Mouse (Mus musculus) heart, embryonic 14.5 days (tissue): ENCODE data around the gene Mtnr1b. TPM values are rescaled to one million over a fixed set of nuclear protein-coding genes. Genes with fewer than 3 reads are reported as not detected.

Experiments
- ATAC-seq: fragments of 200-750 bp; cut with Nextera tagmentation; 2 replicates; pipeline ENCODE4 v1.8.0; 2017; ENCODE audit warnings: low read depth, moderate TSS enrichment; ENCODE audit not compliant: insufficient number of reproducible peaks, insufficient read depth, low FRiP score
- H3K27ac ChIP-seq, 2 experiments: fragments of 200-500 bp in 1 of 2; fragments of 300-500 bp in 1 of 2; sonication (generic) in 1 of 2; replicated peaks in 1 of 2; 2 replicates each; pipeline ENCODE4 v1.5.1; 2012 to 2014; ENCODE audit warnings: low read depth in 2 of 2, low read length in 2 of 2, control low read depth in 1 of 2, mild to moderate bottlenecking in 1 of 2, mixed read lengths in 1 of 2; ENCODE audit not compliant: control insufficient read depth in 1 of 2, insufficient read depth in 1 of 2
- H3K27me3 ChIP-seq: fragments of 300-500 bp; sonication (generic); 2 replicates; pipeline ENCODE4 v1.6.1; 2014; ENCODE audit warnings: mild to moderate bottlenecking, low read length, control low read depth; ENCODE audit not compliant: control insufficient read depth, insufficient read depth
- H3K36me3 ChIP-seq: fragments of 300-500 bp; sonication (generic); 2 replicates; pipeline ENCODE4 v1.6.1; 2014; ENCODE audit warnings: mild to moderate bottlenecking, control low read depth, low read length, mixed read lengths; ENCODE audit not compliant: control insufficient read depth, insufficient read depth
- H3K4me1 ChIP-seq, 2 experiments: fragments of 200-500 bp in 1 of 2; fragments of 300-500 bp in 1 of 2; sonication (generic) in 1 of 2; 2 replicates each; pipeline ENCODE4 v1.6.1; 2012 to 2014; ENCODE audit warnings: low read length in 2 of 2, control low read depth in 1 of 2, mixed read lengths in 1 of 2; ENCODE audit not compliant: control insufficient read depth in 2 of 2, insufficient read depth in 2 of 2
- H3K4me2 ChIP-seq: fragments of 300-500 bp; sonication (generic); 2 replicates; pipeline ENCODE4 v1.6.1; 2014; ENCODE audit warnings: mild to moderate bottlenecking, low read length
- H3K4me3 ChIP-seq, 2 experiments: fragments of 200-500 bp in 1 of 2; fragments of 300-500 bp in 1 of 2; sonication (generic) in 1 of 2; 2 replicates each; pipeline ENCODE4 v1.5.1; 2012 to 2014; ENCODE audit warnings: low read length in 2 of 2, mild to moderate bottlenecking in 2 of 2, control low read depth in 1 of 2, low read depth in 1 of 2, moderate library complexity in 1 of 2; ENCODE audit not compliant: control insufficient read depth in 1 of 2, insufficient read depth in 1 of 2
- H3K9ac ChIP-seq: fragments of 300-500 bp; sonication (generic); 2 replicates; pipeline ENCODE4 v1.6.1; 2014; ENCODE audit warnings: mild to moderate bottlenecking, low read length
- H3K9me3 ChIP-seq: fragments of 300-500 bp; sonication (generic); 2 replicates; pipeline ENCODE4 v1.6.1; 2016; ENCODE audit warnings: low read length, control low read depth; ENCODE audit not compliant: control insufficient read depth
- WGBS: fragments of 180-500 bp; shearing (Covaris S2); extraction: QIAGEN DNeasy Blood & Tissue Kit; methylation state at CpG from one replicate; pipeline ENCODE4 v1.1.7; 2014; 5-methylcytosine and 5-hydroxymethylcytosine counted together
- polyA plus RNA-seq: library from polyadenylated mRNA; unstranded; fragments of >200 nt; fragmentation: Nextera tagmentation; extraction: Ambion mirVana; gene quantifications from 2 replicates; pipeline ENCODE4 v1.2.1, GENCODE M21; 2014

Mtnr1b gene
- polyA plus RNA-seq, 1 experiment from 2014 or later = not detected

DNA sequence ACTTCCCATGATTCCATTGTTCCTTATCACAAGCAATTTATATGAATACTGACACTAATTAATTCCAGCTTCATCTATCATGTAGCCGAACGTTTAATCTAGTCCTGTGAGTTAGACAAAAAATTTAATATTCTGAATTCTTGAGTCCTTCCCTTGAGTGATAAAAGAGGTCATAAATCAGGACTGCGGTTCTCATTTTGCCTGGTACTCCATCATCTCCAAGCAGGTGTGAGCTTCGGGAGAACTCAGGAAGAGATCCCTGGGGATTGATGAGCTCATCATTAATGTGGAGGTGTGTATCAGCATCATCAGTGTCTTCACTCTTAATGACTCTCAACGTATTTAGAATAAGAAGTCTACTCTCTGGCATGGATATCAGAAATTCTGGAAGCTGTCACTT, 74.0 kb downstream of the Mtnr1b start:
- Histone ChIP-seq H3K9ac (no peak overlapping the region), H3K9me3 (no peaks in the 10 kb centered on the region), H3K27ac (no peak overlapping the region), H3K36me3 (no peaks in the 10 kb centered on the region), H3K4me2 (no peak overlapping the region), H3K27me3 (no peaks in the 10 kb centered on the region), H3K4me3 (no peak overlapping the region), H3K4me1 (no peaks in the 10 kb centered on the region)
- WGBS = 75% methylated on average over 5 of the region's 5 CpGs
- ATAC-seq = no peak

DNA sequence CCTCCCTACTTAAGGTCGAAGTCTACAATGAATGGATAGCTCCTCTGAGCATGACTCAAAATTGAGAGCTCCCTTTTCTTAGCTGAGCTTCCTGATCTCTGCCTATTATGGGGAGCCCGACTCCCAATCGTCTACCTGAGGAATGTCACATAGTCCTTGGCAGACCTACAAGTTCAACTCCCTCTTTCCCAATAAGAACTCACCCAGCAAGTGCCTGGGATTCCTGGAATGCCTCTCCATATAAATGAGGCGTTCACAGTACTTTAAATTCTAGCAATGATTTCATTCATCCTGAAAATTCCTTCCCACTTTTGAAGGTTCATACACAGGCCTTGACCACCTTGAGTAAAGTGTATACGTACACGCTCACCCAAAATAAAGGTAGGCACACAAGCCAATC, 79.9 kb downstream of the Mtnr1b start:
- no peaks in the 10 kb centered on the region for H3K9me3 ChIP-seq
- no peak overlapping the region for H3K9ac ChIP-seq
- no peak overlapping the region for H3K4me3 ChIP-seq
- no peak overlapping the region for H3K4me2 ChIP-seq
- WGBS = 64% methylated on average over 6 of the region's 6 CpGs
- H3K27me3 ChIP-seq = no peaks in the 10 kb centered on the region
- no peaks in the 10 kb centered on the region for H3K4me1 ChIP-seq
- no peaks in the 10 kb centered on the region for H3K36me3 ChIP-seq
- no peak overlapping the region for H3K27ac ChIP-seq
- no peak for ATAC-seq

DNA sequence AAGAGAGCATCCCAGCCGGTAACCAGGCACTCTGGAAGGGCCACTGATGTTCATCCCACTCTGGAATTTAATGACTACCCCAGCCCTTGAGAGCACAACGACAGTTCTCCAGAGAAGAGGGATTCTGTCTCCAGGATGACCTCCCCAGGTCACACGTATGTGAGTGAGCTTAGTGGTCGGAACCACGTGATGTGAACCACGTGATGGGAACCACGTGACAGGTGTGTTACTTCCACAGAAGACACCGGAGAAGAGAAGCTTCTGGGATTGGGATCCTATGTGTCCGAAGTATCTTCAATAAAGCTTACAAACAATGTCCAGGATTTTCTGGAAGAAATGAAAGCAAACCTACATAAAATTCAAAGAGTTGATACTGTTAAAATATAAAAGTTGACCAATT, 82.3 kb downstream of the Mtnr1b start:
- no peak overlapping the region for H3K9ac ChIP-seq
- no peaks in the 10 kb centered on the region for H3K9me3 ChIP-seq
- 81% methylated on average over 9 of the region's 9 CpGs for WGBS
- no peaks in the 10 kb centered on the region for H3K27me3 ChIP-seq
- H3K27ac ChIP-seq = no peak overlapping the region
- H3K4me1 ChIP-seq = no peaks in the 10 kb centered on the region
- H3K4me3 ChIP-seq = no peak overlapping the region
- H3K36me3 ChIP-seq = no peaks in the 10 kb centered on the region
- H3K4me2 ChIP-seq = no peak overlapping the region
- no peak for ATAC-seq

DNA sequence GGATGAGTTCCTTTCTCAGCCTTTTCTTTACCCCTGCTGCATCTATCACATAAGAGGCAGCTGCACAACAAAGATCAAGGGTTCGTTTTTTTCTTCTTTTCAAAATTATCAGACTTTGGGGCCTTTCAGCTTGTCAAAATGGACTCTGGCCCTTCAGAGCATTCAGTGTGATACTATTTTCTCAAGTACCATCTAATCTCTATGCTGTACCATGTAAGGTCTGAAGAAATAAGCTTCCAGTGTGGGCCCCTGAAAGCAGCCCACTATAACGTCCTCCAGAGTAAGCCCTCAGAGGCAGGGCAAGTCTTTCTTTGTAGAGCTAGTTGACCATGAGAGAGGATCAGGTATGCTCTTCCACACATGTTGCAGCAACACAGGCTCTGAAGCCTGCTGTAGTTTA, 87.7 kb downstream of the Mtnr1b start:
- no peak overlapping the region for H3K4me2 ChIP-seq
- H3K27me3 ChIP-seq = no peaks in the 10 kb centered on the region
- H3K27ac ChIP-seq = no peak overlapping the region
- H3K9me3 ChIP-seq = no peaks in the 10 kb centered on the region
- WGBS = 51% methylated on average over 2 of the region's 2 CpGs
- no peak for ATAC-seq
- no peak overlapping the region for H3K4me3 ChIP-seq
- no peaks in the 10 kb centered on the region for H3K36me3 ChIP-seq
- H3K4me1 ChIP-seq = 0 out of 4 replicates have a peak, but pooled peaks cover 0 to 3% of the 10 kb centered on the region in 2 experiments
- no peak overlapping the region for H3K9ac ChIP-seq

DNA sequence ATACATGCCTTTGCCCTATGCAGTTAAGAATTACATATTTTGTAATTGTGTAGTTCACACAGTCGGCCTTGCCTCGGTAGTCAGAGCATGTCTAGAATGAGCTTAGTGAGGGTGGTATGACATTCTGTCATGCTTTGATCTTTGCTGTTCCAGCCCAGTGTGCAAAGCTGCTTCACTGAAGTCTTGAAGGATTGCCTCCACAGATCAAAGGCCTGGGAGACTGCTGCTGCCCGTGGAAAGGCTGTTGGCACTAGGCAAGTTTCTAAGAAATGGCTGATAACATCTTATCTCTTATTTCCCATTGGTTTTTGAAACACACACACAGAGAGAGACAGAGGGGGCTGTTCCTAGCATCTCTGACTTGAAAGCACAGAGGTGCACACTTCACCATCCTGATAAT, 88.2 kb downstream of the Mtnr1b start:
- 50% methylated on average over 3 of the region's 3 CpGs for WGBS
- ATAC-seq = no peak
- Histone ChIP-seq H3K4me3 (no peak overlapping the region), H3K36me3 (no peaks in the 10 kb centered on the region), H3K9me3 (no peaks in the 10 kb centered on the region), H3K9ac (no peak overlapping the region), H3K27ac (no peak overlapping the region), H3K27me3 (no peaks in the 10 kb centered on the region), H3K4me1 (0 out of 4 replicates have a peak, but pooled peaks cover 0 to 3% of the 10 kb centered on the region in 2 experiments), H3K4me2 (no peak overlapping the region)

DNA sequence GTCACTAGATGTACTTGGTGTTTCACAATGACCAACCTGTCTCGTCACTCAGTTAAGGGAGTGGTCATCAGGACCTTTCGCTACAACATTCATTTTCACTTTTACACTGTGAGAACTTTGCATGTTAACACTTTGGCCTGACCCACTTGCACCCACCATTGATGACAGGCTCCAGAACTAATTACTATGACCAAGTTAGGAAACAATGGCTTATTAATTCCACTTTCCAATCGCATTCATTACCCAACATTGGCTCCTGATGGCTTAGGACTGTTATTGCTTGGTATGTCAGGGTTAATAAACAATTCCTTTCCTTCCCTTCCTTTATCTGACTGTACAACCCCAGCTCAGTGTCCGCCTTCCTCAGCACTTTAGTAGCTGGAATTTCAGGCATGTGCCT, 92.4 kb downstream of the Mtnr1b start:
- WGBS = 52% methylated on average over 4 of the region's 4 CpGs
- Histone ChIP-seq H3K9ac (no peak overlapping the region), H3K27me3 (no peaks in the 10 kb centered on the region), H3K9me3 (no peaks in the 10 kb centered on the region), H3K4me1 (0 out of 4 replicates have a peak, but pooled peaks cover 0 to 3% of the 10 kb centered on the region in 2 experiments), H3K36me3 (no peaks in the 10 kb centered on the region), H3K4me2 (no peak overlapping the region), H3K27ac (no peak overlapping the region), H3K4me3 (no peak overlapping the region)
- ATAC-seq = no peak

DNA sequence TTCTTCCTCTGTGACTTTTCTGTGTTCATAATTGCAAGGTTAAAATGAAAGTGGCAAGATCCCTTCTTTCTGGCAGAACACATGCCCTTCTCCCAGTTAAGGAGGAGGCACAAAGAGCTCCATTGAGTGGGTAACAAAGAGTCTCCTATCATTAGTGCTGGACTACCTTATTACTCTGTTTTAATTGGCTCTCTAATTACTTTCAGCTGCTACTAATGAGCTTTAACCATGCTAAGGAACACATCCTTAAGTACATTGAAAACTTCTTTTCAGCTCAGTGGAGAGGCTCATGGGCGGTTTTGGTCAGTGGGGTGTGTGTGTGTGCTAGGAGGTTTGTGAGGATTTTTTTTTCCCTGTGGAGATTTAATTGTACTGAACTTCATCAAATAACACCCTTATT, 99.4 kb downstream of the Mtnr1b start:
- Histone ChIP-seq H3K9ac (no peak overlapping the region), H3K36me3 (no peaks in the 10 kb centered on the region), H3K27me3 (no peaks in the 10 kb centered on the region), H3K4me1 (no peaks in the 10 kb centered on the region), H3K4me2 (no peak overlapping the region), H3K9me3 (no peaks in the 10 kb centered on the region), H3K27ac (no peak overlapping the region), H3K4me3 (no peak overlapping the region)
- no peak for ATAC-seq
- 71% methylated on average over 1 of the region's 1 CpGs for WGBS
